8 mouse cellular contexts compared by ENCODE assay signal in genomic region chr13:100210540-100210939, GRCm38 (mm10). TPM values are rescaled to one million over a fixed set of nuclear protein-coding genes. Genes with fewer than 3 reads are reported as not detected.
DNase-seq lines count a peak whose midpoint lies in the region; ATAC-seq and TF ChIP-seq lines count a peak whose summit lies in the region.

No protein-coding gene starts in this region.

- no peak for ATAC-seq in forebrain, embryonic 13.5 days
- ATAC-seq in lung, postnatal 0 days = no peak

- WGBS in forebrain, embryonic 10.5 days = 35% methylated on average over 8 of the region's 8 CpGs
- 27% methylated on average over 8 of the region's 8 CpGs for WGBS in forebrain, embryonic 13.5 days
- WGBS in lung, postnatal 0 days = 23% methylated on average over 8 of the region's 8 CpGs

- peak; percentile 22 for DNase-seq in forebrain, embryonic 10.5 days (ENCODE audit: extremely low spot score, low spot score)
- peak; percentile 26 for DNase-seq in urinary bladder, postnatal 25 days (ENCODE audit: low spot score)
- DNase-seq in urinary bladder, postnatal 10 days (ENCODE audit: low spot score) = no peak
- DNase-seq in induced T-regulatory cell, adult 2 months (ENCODE audit: low read depth) = peak; percentile 33
- DNase-seq in lung, postnatal 0 days (ENCODE audit: low spot score) = peak; percentile 61
- DNase-seq in urinary bladder, postnatal 36 days (ENCODE audit: low spot score in 2 of 2) = peak; percentile 39 to 43
- no peak for DNase-seq in cerebellum, adult 9-10 months

- no peak overlapping the region for H3K4me3 ChIP-seq in forebrain, embryonic 10.5 days
- no peak overlapping the region for H3K4me3 ChIP-seq in forebrain, embryonic 13.5 days
- H3K4me3 ChIP-seq in lung, postnatal 0 days (ENCODE audit: low read depth, low read length) = no peak overlapping the region

- H3K27ac ChIP-seq in forebrain, embryonic 10.5 days = no peak overlapping the region
- H3K27ac ChIP-seq in forebrain, embryonic 13.5 days = no peak overlapping the region
- H3K27ac ChIP-seq in lung, postnatal 0 days (ENCODE audit: low read length) = no peak overlapping the region

- no peaks in the 10 kb centered on the region for H3K36me3 ChIP-seq in forebrain, embryonic 10.5 days (replicated peaks)
- H3K36me3 ChIP-seq in forebrain, embryonic 13.5 days (ENCODE audit: poor library complexity, severe bottlenecking) = no peaks in the 10 kb centered on the region
- H3K36me3 ChIP-seq in lung, postnatal 0 days (ENCODE audit: insufficient read depth, low read length) = no peaks in the 10 kb centered on the region

- no peak overlapping the region for H3K9ac ChIP-seq in forebrain, embryonic 13.5 days
- H3K9ac ChIP-seq in lung, postnatal 0 days (replicated peaks; ENCODE audit: low read depth) = no peak overlapping the region

- H3K27me3 ChIP-seq in forebrain, embryonic 10.5 days (ENCODE audit: poor library complexity, severe bottlenecking) = no peaks in the 10 kb centered on the region
- peaks cover 4% of the 10 kb centered on the region; the same call in 1 of the 2 replicates for H3K27me3 ChIP-seq in forebrain, embryonic 13.5 days
- no peaks in the 10 kb centered on the region for H3K27me3 ChIP-seq in lung, postnatal 0 days (replicated peaks; ENCODE audit: insufficient read depth, low read length)

- no peaks in the 10 kb centered on the region for H3K4me1 ChIP-seq in forebrain, embryonic 10.5 days
- H3K4me1 ChIP-seq in forebrain, embryonic 13.5 days = no peaks in the 10 kb centered on the region
- no peaks in the 10 kb centered on the region for H3K4me1 ChIP-seq in lung, postnatal 0 days (ENCODE audit: insufficient read depth, low read depth, low read length)

- H3K4me2 ChIP-seq in forebrain, embryonic 13.5 days = no peak overlapping the region
- H3K4me2 ChIP-seq in lung, postnatal 0 days (replicated peaks; ENCODE audit: low read depth, low read length) = no peak overlapping the region

- H3K9me3 ChIP-seq in forebrain, embryonic 10.5 days = no peaks in the 10 kb centered on the region; the same call in 1 of the 2 replicates
- H3K9me3 ChIP-seq in forebrain, embryonic 13.5 days (replicated peaks) = no peaks in the 10 kb centered on the region
- no peaks in the 10 kb centered on the region for H3K9me3 ChIP-seq in lung, postnatal 0 days (ENCODE audit: low read length)

- no peak for TF ChIP-seq EP300 in lung, postnatal 0 days (IDR thresholded peaks at IDR 0.05)

- TF ChIP-seq CTCF in lung, postnatal 0 days (IDR thresholded peaks at IDR 0.05) = no peak

RNA-seq across cellular contexts. Expression of gene Naip2, which starts 8.6 kb away (rescaled TPM):
- polyA plus RNA-seq in forebrain, embryonic 10.5 days (2016; fragmentation: Nextera tagmentation; extraction: Ambion mirVana) = 0.15 and 0.20 TPM in 2 replicates
- 0.08 and 0.09 TPM in 2 replicates for polyA plus RNA-seq in forebrain, embryonic 13.5 days (2015; fragmentation: Nextera tagmentation; extraction: Ambion mirVana)
- 0.84 and 1.3 TPM in 2 replicates for polyA plus RNA-seq in lung, postnatal 0 days (2015; fragmentation: Nextera tagmentation; extraction: Ambion mirVana)

RNA-seq across cellular contexts. Expression of gene Naip5, which starts 35.6 kb away (rescaled TPM):
- polyA plus RNA-seq in forebrain, embryonic 10.5 days (2016; fragmentation: Nextera tagmentation; extraction: Ambion mirVana) = 0.04 TPM in 1 of 2 replicates, not detected in the other
- 0.05 and 0.11 TPM in 2 replicates for polyA plus RNA-seq in forebrain, embryonic 13.5 days (2015; fragmentation: Nextera tagmentation; extraction: Ambion mirVana)
- polyA plus RNA-seq in lung, postnatal 0 days (2015; fragmentation: Nextera tagmentation; extraction: Ambion mirVana) = 0.67 and 0.81 TPM in 2 replicates

Comparison
In these comparisons a context has a peak if more than half of its experiments do, and no peak if none do; other contexts are left out.
1. DNase-seq: peak in forebrain, embryonic 10.5 days (single experiment), urinary bladder, postnatal 25 days (single experiment), induced T-regulatory cell, adult 2 months (single experiment), lung, postnatal 0 days (single experiment) and urinary bladder, postnatal 36 days (2 of 2); none in urinary bladder, postnatal 10 days (single experiment) and cerebellum, adult 9-10 months (single experiment).